Mouse (Mus musculus) NIH3T3 (cell line): ENCODE measurements at regions not wholly inside any gene's neighbourhood (a gene's known extent, or its start where the extent isn't known, plus 50 kb on each side); places are given as distances from the start of the nearest gene placed in this dataset.

Source experiments
- DNase-seq: peaks from one replicate; pipeline ENCODE4 v3.0.0-alpha.2; 2012; ENCODE audit warnings: low read depth

DNA sequence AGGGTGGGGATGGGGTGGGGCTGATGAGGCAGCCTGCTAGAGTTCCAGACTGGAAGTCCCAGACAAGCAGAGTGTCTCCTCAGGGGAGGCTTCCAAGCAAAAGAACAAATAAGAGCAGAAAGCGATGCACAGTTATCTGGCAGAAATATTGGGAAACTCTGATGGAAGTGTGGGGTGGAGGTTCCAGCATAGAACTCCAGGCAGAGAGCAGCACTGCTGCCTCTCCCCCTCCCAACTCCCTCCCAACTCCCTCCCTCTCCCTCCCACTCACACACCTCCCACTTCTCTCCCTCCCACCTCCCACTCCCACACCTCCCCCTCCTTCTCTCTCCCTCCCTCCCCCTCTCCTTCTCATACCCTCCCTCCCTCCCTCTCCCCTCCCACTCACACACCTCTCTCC is 313.3 kb downstream of the Glrx3 start:
- no peak for DNase-seq

GRCm38 (mm10) chr7:137751151-137751859 is 313.9 kb downstream of the Glrx3 start:
- DNase-seq: no peak

DNA sequence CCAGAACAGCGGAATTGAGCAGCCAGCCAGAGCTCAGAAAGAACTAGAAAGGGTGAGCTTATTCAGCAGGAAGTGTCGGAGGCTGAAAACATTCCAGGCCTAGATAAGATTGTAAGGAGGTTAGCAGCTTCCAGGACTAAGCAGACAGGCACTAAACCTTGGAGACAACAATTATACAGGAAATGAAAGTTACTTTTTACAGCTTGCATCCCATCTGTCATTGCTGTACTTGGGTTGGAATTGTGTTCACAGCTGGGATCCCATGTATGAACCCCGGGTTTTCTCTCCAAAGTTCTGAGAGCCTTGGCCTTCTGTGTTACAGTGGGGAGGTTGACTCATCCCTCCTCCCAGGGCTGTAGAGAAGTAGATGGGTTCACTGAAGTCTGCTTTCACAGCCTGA is 328.5 kb downstream of the Glrx3 start:
- no peak for DNase-seq

DNA sequence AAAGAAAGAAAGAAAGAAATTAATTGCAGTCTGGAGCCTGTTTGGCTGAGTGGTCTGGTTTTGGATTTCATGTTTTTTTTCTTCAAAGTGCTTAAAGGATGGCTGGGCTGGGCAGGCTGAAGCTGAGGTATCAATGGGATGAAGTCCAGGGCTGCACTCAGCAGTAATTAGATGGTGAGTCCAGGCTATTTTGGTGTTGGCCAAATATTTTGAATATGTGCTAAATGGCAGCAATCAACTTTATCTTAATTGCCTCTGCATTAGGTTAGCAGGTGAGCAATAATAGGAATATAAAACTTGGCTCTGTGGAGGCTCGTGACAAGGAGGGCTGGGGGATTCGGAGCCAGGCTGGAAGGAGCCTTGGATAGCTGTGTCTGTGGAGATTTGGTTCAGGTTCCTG is 329.3 kb downstream of the Glrx3 start:
- DNase-seq: no peak

DNA sequence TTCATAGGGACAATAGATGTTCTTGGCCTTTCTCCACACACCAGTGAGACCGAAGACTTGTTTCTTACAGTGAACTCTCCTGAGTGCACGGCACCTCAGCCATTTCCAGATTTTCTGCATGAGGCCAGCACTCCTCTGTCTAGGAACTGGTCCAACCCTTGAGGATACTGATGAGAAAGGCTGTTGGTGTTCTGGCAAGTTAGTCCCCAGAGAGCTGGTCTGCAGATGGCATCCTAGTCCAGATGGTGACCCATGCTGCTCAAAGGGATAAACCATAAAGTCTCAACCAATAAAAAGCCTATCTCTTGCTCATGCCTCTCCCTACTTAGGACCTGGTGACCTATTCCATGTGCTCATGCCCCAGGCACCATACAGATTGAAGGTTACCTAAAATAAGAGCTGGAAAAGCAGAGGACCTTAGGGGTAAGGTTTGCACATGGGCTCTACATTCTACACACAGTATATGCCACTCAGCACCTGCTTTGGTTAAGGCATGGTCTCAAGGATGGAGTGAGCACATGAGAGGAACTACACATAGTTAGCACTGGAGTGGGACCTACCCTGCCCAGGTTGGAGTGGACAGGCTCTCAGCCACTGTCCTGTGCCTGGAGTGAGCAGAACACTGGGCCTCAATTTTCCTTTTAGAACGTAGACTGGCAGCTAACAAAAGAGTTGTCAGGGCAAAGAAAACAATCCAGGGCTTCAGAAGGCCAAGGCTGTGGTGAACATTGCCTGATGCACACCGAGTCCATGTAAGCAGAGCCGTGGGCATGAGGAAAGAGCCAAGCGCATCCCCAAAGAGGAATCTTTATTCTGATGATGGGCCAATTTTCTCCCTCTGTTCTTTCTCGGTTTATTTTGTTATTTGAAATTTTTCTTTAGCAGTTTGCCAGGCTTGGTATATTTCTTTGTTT is 335.9 kb downstream of the Glrx3 start:
- no peak for DNase-seq

DNA sequence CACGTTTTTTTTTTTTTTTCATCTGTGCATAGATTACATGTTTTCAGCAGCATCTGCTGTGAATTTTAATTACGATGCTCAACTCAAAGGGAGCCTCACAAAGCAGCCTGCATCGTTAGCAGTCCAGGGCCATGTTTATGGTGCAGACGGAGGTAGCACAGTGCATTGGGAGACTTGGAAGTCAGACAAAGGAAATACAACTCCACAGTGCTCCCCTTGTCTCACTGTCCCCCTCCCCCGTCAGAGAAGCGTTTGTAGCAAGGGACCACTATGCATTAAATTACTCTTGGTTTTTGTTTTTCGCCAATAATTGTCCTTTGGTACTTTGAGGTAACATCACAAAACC is 336.5 kb downstream of the Glrx3 start:
- DNase-seq: no peak

DNA sequence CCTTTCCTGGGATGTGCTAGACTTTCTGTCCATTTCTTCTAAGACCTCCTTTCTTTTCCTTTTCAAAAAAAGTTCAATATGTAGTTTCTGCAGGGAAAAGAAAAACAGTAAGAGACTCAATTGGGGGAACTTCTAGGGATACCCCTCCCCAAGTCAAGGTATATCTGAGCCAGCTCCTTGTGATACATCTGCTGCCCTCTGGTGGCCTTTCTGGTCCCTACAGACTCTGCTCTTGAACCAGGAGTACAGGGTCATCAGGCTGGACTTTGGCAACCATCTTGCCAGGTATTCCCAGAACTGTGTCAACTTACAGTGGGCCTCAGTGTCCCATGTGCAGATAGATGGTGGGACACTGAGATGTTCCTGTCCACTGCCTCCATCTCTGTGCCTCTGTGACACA is 346.5 kb downstream of the Glrx3 start:
- peak; percentile 33 for DNase-seq

GRCm38 (mm10) chr7:137805361-137805760 is 367.9 kb downstream of the Glrx3 start:
- DNase-seq: peak; percentile 17

DNA sequence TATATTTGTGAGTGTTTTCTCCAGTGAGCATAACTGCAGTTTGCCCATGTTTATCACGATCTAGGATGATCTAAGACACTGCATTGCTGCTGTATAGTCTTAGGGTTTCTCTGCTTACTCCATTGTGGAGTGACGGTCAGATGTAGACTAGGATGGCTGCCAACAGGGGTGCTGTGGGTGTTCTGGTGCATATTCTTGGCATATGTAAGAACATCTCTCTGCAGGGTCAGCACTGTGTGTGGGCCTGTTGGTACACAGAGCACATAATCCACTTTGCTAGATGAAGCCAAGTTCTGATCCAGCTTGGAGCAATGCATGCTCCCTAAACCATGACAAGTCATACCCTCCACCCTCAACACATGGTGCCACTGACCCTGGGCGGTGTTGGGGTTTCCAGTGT is 375.4 kb downstream of the Glrx3 start:
- DNase-seq: no peak

DNA sequence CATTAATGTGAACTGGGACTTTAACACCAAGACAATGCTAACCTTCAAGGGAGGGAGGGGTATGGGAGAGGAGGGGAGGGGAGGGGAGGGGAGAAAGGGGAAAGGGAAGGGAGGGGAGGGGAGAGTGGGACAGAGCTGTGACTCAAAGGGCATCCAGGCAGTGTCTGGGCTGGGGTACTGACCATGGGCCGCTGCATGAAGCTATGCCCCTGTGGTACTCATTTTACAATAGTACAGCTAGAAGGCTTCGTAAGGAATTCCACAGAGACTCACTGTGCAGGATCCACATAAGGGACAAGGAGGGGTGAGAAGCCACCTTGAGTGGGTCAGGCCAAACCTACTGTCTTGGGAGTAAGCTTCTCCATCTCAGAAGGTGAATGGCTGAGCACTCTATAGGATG is 403.1 kb downstream of the Glrx3 start:
- DNase-seq: no peak

- DNase-seq: no peak
Observed at GRCm38 (mm10) chr7:137841044-137841443, 403.6 kb downstream of the Glrx3 start.

- DNase-seq: no peak
Observed at GRCm38 (mm10) chr7:137841456-137842100, 404.2 kb downstream of the Glrx3 start.

DNA sequence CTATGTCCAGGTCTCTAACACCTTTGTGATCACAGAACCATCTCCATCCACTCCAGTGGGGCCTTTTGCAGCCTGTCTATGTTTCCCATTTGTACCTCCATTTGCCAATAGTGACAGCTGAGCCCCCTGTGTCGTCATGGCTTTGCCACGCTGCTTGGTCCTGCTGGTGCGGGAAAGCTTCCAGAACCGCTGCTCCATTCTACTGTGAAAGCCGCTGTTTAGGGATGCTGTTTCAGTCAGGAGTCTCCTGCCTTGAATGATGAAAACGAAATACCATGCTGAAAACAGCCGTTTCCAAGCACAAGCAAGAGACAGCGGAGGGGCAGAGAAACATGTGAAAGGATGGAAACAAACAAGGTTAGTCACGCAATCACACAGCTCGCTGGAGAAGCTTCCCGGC is 410.4 kb downstream of the Glrx3 start:
- DNase-seq: no peak

DNA sequence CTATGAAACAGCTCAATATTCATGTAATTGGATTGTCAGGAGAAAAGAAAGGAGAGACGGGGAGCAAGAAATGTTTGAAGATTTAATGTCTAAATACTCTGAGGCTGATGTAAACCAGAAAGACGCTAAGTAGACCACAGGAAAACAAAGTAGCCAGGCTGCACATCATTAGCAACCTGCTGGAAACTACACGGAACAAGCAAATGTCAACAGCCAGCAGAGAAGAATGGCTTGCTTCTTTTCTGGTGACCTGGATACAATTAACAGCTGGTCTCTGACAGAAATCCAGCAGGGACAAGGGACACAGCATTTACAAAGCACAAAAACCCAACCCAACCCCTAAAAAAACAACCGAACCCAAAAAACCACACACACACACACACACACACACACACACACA is 413.6 kb downstream of the Glrx3 start:
- DNase-seq: no peak

DNA sequence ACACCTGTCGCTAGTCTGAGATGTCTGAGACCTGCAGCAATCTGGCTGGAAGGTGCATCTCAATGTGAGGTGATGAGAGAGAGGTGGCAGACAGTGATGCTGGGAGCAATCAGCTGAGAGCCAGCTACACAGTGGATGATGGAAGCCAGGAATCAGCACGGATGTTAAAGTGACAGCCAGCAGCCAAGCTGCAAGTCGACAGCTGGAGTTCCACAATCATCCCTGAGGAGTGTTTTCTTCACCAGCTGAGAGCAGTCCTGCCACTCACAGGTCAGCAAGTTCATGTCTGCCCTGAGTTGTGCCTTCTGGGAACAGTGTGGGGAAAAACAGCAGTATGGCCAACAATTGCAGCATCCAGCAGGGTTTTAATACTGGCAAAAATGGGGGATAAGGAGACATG is 422.3 kb downstream of the Glrx3 start:
- no peak for DNase-seq

GRCm38 (mm10) chr7:137860520-137860919 is 423.1 kb downstream of the Glrx3 start:
- no peak for DNase-seq

DNA sequence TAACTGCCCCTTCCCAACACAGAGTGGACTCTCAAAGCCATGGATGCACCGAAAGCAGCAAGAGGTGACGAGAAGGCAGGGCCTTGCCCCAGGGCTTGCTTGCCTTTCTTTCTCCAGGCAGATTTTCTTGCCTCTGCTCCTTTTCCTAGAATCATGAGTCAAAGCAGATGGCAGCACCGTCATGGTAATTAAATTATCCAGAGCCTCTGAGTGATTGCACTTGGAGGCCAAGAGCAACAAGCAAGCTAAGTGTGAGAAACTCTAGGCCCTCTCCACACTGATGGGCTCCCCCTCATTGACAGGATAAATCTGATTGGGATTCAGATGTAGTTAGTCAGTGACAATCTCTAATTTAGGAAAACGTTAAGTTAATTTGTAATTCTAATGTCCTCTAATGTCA is 427.5 kb downstream of the Glrx3 start:
- DNase-seq: no peak

DNA sequence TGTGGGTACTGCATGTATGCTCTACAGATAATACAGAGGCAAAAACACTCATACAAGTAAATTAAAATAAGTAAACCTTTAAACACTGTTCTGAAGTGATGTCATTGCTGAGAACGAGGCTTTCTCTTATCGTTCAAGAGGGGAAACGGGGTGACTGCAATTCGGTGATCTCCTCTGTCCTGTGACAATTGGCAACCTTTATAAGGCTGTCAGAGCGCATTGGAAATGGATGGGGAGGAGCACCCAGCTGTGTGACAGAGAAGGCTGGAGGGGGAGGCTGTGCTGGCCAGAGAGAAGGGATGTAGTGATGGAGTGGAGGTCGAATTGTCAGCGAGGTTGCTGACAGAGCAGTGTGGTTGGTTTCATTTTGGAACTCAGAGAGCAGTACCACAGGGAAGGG is 428.0 kb downstream of the Glrx3 start:
- no peak for DNase-seq

DNA sequence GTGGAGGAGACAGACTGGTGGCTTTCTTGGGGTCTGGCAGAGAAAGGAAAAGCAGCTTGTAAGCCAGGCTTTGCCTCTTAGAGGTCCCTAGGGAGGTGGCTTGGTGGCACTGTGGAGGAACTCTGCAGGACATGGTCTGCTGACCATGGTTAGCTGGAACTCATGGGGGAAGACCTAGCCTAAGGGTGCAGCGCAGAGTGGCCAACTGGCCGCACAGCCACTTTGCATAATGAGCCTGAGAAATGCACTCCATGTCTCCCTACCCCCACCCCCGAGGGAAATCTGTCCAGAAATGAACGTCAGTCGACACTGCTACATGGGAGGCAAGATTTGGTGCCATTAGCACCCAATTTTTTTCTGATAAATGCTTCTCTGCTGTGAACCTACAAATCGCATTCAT is 429.5 kb downstream of the Glrx3 start:
- no peak for DNase-seq

DNA sequence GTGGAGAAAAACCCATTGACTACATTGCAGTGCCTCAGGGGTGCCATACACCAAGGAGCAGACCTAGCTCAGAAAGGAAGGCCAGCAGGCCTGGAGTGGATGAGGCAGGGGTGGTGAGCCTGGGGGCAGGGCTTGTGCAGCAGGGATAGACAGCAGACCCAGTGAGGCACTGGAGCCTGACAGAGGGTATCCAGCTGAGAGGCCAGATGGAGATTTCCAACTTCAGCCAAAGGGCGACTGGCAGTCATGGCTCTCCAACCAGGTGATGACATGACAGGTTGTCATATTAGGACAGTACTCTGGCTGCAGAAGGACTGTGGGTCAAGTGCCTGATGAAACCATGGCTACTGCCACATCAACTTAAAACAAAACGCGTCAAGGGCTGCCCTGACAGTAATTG is 431.1 kb downstream of the Glrx3 start:
- no peak for DNase-seq

DNA sequence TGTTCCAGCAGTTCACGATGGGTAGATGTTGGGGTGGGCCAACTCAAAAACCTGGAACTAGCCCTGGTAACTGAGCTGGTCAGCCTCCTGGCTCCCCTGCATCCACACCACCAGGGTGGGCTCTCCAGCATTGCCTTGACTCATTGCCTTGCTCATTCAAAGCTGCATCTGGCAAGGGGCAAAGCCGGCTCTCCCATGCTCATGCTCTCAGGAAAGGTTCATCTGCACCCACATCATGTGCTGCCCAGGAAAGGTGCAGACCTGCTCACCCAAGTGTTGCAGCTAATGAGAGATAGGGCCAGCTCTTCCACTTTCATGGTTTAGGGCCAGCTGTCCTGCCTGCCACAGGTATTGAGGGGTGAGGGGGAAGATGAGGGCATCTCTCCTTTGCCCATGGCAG is 437.9 kb downstream of the Glrx3 start:
- DNase-seq: no peak

DNA sequence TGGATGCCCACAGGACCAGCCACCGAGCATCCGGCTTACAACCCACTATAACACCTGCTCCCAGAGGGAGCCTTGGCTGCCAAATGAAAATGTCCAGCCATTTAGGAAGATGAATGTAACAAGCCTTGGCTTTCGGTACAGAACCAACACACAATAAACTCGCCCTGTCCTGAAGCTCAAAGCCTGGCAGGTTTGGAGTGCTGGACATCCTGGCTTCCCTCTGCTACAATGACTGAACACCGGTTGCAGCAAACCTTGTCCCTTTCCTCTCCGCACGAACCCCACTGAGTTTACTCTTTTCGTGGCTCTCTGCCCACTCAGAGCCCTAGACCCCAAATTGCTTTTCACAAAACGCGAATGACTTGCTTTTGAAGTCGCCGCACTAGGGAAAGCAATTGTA is 441.9 kb downstream of the Glrx3 start:
- no peak for DNase-seq

DNA sequence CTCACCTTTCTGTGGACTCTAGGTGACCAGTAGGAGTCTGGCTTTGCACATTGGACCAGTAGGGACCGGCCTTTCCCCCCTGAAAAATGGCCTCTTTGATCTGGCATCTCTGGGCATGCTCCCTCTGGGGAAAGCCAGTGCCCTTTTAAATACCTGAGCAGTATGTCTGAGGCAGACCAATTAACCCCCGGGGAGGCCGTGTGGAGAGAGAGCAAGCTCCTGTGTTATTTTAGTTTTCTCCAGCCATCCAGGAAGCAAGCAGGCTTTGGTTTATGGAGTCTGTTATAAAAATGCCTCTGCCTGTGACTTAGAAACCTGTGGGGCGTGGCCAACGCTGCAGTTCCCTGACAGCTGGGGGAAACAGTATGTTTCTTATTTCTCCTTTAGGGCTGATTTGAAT is 445.5 kb downstream of the Glrx3 start:
- no peak for DNase-seq
